Mouse (Mus musculus) forebrain, embryonic 13.5 days (tissue): ENCODE results near the gene Coa3. TPM values are rescaled to one million over a fixed set of nuclear protein-coding genes. Genes with fewer than 3 reads are reported as not detected.
"Not testable (repeated sequence)": the region's sequence is repeated elsewhere in the genome, so short reads cannot be mapped to it uniquely, and the experiment has no call there.

Experiments
- ATAC-seq: fragments of 200-750 bp; cut with Nextera tagmentation; 2 replicates; pipeline ENCODE4 v1.8.0; 2017
- H3K27ac ChIP-seq: fragments of 300-500 bp; sonication (generic); 2 replicates; pipeline ENCODE4 v1.5.1; 2015; ENCODE audit warnings: inconsistent platforms, mild to moderate bottlenecking, moderate library complexity
- H3K27me3 ChIP-seq: fragments of 300-500 bp; sonication (generic); 2 replicates; pipeline ENCODE4 v1.6.1; 2015; ENCODE audit warnings: mild to moderate bottlenecking, inconsistent platforms
- H3K36me3 ChIP-seq: fragments of 300-500 bp; sonication (generic); 2 replicates; pipeline ENCODE4 v1.6.1; 2015; ENCODE audit warnings: mild to moderate bottlenecking, inconsistent platforms; ENCODE audit not compliant: poor library complexity, severe bottlenecking
- H3K4me1 ChIP-seq: fragments of 300-500 bp; sonication (generic); 2 replicates; pipeline ENCODE4 v1.6.1; 2015; ENCODE audit warnings: inconsistent platforms
- H3K4me2 ChIP-seq: fragments of 300-500 bp; sonication (generic); 2 replicates; pipeline ENCODE4 v1.6.1; 2015; ENCODE audit warnings: inconsistent platforms, mild to moderate bottlenecking, moderate library complexity
- H3K4me3 ChIP-seq: fragments of 300-500 bp; sonication (generic); 2 replicates; pipeline ENCODE4 v1.5.1; 2015; ENCODE audit warnings: mild to moderate bottlenecking, inconsistent platforms
- H3K9ac ChIP-seq: fragments of 300-500 bp; sonication (generic); 2 replicates; pipeline ENCODE4 v1.6.1; 2015; ENCODE audit warnings: mild to moderate bottlenecking, inconsistent platforms
- H3K9me3 ChIP-seq: fragments of 300-500 bp; sonication (generic); replicated peaks from 2 replicates; pipeline ENCODE4 v1.6.1; 2016; ENCODE audit warnings: inconsistent platforms
- WGBS: fragments of 180-500 bp; shearing (Covaris S2); methylation state at CpG from one replicate; pipeline ENCODE4 v1.1.7; 2015; 5-methylcytosine and 5-hydroxymethylcytosine counted together
- polyA plus RNA-seq: library from polyadenylated mRNA; unstranded; fragments of >200 nt; fragmentation: Nextera tagmentation; extraction: Ambion mirVana; gene quantifications from 2 replicates; pipeline ENCODE4 v1.2.1, GENCODE M21; 2015

The Coa3 gene
- 190 and 203 TPM in 2 replicates for polyA plus RNA-seq

DNA sequence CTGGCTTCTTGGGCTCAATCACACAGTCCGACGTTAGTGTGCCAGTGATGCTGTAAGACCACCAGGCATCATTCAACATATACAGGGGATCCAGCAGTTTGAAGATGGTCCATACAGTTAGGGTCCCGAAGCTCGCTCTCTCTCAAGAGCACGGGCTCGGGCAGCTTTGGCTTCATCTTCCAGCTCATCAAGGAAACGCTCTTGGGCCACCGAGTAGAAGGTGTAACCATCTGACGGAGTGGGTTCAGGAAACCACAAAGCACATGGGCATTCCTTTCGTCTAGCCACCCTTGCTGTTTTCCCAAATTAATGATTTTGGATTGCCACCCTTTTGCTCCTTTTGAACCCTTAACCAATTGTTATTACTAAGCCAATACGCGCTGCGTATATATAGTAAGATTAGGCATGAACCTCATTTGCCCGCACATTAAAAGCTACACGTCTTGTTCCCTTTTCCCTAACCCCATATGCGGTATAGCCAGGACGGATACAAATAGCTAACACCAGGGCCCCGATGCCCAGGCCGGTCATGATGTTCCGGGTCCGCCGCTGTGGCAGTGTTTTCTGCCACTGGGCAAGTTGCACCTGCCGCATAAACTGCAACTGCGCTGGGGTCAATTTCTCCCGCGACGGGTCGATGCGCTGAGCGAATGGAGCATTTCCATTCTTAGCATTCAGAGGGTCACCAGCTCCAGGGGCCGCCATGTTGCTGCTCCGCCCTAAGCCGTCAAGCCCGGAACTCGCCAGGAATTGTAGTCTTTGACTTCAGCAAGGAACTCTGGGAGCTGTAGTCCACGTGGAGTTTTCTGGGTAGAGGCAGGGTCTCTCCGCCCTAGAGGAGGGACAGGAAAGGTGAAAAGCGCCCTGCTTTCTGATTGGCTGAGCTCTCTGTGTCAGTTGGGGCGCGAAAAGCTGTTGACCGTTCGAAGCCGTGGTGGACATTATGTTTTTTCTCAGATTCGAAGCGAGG, at the start of gene Coa3, which contains the start of gene Cntd1:
Gene Coa3 (minus strand): TSS at position 892 of the 970 bp plus-strand sequence.
Gene Cntd1 (plus strand): TSS at position 790 of the 970 bp plus-strand sequence.
- 10% methylated on average over 45 of the region's 45 CpGs for WGBS
- Histone ChIP-seq H3K4me3 (peak within 1 kb of the TSS; percentile 75), H3K27ac (no peak within 1 kb of the TSS; the same call in 1 of the 2 replicates), H3K9ac (peak within 1 kb of the TSS; percentile 83), H3K4me2 (peak within 1 kb of the TSS; percentile 92), H3K9me3 (no peaks in the 10 kb centered on the region), H3K27me3 (peaks cover 13% of the 10 kb centered on the region), H3K36me3 (no peaks in the 10 kb centered on the region), H3K4me1 (peaks cover 34% of the 10 kb centered on the region)
- ATAC-seq: peak; percentile 98

- Histone ChIP-seq H3K4me3 (no peak overlapping the region), H3K27me3 (no peaks in the 10 kb centered on the region), H3K27ac (no peak overlapping the region), H3K9me3 (no peaks in the 10 kb centered on the region), H3K9ac (no peak overlapping the region), H3K4me1 (no peaks in the 10 kb centered on the region), H3K36me3 (peaks cover 43% of the 10 kb centered on the region), H3K4me2 (no peak overlapping the region)
- 64% methylated on average over 3 of the region's 3 CpGs for WGBS
- ATAC-seq: no peak
Measured at GRCm38 (mm10) chr11:101327311-101327710, 48.4 kb upstream of the Coa3 start.

GRCm38 (mm10) chr11:101326147-101326546, 47.2 kb upstream of the Coa3 start:
- H3K9ac ChIP-seq: no peak overlapping the region
- H3K27me3 ChIP-seq: no peaks in the 10 kb centered on the region
- no peak overlapping the region for H3K27ac ChIP-seq
- H3K9me3 ChIP-seq: no peaks in the 10 kb centered on the region
- no peak overlapping the region for H3K4me2 ChIP-seq
- no peaks in the 10 kb centered on the region for H3K4me1 ChIP-seq
- WGBS: 86% methylated on average over 11 of the region's 11 CpGs
- no peak for ATAC-seq
- no peak overlapping the region for H3K4me3 ChIP-seq
- H3K36me3 ChIP-seq: peaks cover 55% of the 10 kb centered on the region

DNA sequence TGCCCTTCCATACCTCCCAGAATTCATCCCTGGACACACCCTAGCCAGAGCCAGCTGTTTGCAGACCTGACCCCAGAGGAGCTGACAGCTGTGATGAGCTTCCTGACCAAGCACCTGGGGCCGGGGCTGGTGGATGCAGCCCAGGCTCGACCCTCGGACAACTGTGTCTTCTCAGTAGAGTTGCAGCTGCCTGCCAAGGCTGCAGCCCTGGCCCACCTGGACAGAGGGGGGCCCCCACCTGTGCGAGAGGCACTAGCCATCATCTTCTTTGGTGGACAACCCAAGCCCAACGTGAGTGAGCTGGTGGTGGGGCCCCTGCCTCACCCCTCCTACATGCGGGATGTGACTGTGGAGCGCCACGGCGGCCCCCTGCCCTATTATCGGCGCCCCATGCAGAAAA, 46.3 kb upstream of the Coa3 start:
- WGBS: 93% methylated on average over 11 of the region's 11 CpGs
- H3K36me3 ChIP-seq: peaks cover 64% of the 10 kb centered on the region
- not testable (repeated sequence) for H3K4me2 ChIP-seq, H3K9me3 ChIP-seq, H3K4me3 ChIP-seq, ATAC-seq, H3K27ac ChIP-seq, H3K27me3 ChIP-seq, H3K4me1 ChIP-seq, H3K9ac ChIP-seq

DNA sequence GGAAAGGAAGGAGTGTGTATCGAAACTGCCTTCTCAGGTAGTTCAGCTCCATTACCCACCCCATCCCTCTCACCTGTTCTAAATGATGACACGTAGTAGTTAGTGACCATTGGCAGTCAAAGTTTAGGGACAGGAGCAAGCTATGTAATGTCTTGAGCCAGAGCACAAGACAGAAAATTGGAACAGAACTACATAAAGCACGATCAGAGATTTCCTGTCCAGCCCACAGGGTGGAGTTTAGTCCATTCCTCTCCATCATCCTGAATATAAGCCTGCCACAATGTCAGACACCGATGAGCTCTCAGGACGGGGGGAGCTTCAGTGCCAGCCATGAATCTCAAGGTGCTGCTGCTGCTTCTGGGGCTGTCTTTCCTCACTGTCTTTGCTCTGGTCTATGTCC, 45.8 kb upstream of the Coa3 start, which contains the start of gene Aoc2:
Gene Aoc2 (plus strand): TSS at position 301 of the 400 bp plus-strand sequence.
- WGBS: 94% methylated on average over 5 of the region's 5 CpGs
- Histone ChIP-seq H3K27me3 (no peaks in the 10 kb centered on the region), H3K4me3 (no peak within 1 kb of the TSS), H3K4me2 (no peak within 1 kb of the TSS), H3K9me3 (no peaks in the 10 kb centered on the region), H3K36me3 (peaks cover 69% of the 10 kb centered on the region), H3K27ac (no peak within 1 kb of the TSS), H3K9ac (no peak within 1 kb of the TSS), H3K4me1 (no peaks in the 10 kb centered on the region)
- no peak for ATAC-seq

DNA sequence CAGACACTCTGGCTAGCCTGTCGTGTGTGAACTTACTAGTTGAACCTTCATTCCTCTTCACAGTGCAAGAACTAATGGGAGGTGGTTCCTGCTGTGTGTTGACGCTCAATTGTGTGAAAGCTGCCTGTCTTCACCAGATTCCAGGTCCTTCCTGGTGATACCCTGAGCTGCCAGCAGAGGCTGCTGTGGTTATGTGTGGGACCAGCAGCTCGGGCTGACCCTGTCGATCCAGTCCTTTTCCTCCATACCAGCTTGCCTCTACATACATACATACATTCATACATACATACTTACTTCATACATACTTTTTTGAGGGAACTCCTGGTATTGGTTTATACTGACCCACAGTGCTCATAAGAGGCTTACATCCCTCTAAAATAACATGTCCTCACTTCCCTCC, 44.7 kb upstream of the Coa3 start:
- Histone ChIP-seq H3K27me3 (no peaks in the 10 kb centered on the region), H3K4me1 (no peaks in the 10 kb centered on the region), H3K4me2 (no peak overlapping the region), H3K9ac (no peak overlapping the region), H3K4me3 (no peak overlapping the region), H3K36me3 (peaks cover 80% of the 10 kb centered on the region), H3K27ac (no peak overlapping the region), H3K9me3 (no peaks in the 10 kb centered on the region)
- 7% methylated on average over 4 of the region's 4 CpGs for WGBS
- ATAC-seq: peak; percentile 30; the same call in 1 of the 2 replicates

GRCm38 (mm10) chr11:101316501-101316917, 37.6 kb upstream of the Coa3 start:
- no peak; the same call in 1 of the 2 replicates for ATAC-seq
- peaks cover 36% of the 10 kb centered on the region for H3K36me3 ChIP-seq
- peak overlapping the region; percentile 97 for H3K9ac ChIP-seq
- peaks cover 17% of the 10 kb centered on the region for H3K4me1 ChIP-seq
- H3K27ac ChIP-seq: peak overlapping the region; percentile 44; the same call in 1 of the 2 replicates
- no peaks in the 10 kb centered on the region for H3K27me3 ChIP-seq
- WGBS: 1% methylated on average over 17 of the region's 17 CpGs
- peak overlapping the region; percentile 99 for H3K4me2 ChIP-seq
- H3K4me3 ChIP-seq: peak overlapping the region; percentile 98
- no peaks in the 10 kb centered on the region for H3K9me3 ChIP-seq

DNA sequence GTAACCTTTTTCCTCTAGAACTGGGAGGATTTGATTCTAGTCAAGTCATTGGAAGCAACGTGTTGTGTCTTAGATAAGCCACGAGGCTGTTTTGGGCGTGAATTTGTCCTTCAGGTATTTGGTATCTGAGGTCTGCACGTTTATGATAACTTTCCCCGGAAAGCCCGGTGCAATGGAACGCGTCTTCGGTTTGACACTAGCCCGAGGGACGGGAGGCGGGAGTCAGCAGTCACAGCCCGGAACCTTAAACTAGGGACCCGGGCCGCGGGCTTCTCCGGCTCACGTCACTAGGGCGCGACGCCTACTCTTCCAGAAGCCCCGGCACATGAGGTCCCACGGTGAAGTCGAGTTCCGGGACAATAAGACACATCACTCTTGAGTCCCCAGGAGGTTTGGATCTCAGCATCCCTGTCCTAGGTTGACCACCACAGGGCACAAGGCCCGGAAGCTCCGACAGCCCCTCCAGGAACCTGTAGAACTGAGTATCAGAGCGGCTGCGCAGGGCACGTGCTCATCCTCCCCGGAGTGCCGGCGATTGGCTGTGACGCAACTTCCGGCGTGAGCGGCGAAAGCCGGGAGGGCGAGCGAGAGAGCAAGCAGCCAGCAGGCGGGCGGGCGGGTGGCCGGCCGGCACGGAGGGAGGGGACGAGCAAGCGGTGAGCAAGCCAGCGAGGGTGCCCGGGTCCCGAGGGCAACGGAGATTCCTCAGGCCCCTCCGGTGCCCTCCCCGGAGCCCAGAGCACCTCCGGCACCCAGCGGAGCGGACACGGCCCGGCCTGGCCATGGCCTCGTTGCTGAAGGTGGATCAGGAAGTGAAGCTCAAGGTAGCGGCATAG, 37.0 kb upstream of the Coa3 start, which contains the start of gene Psme3:
Gene Psme3 (plus strand): TSS at position 549 of the 836 bp plus-strand sequence.
- no peaks in the 10 kb centered on the region for H3K27me3 ChIP-seq
- no peaks in the 10 kb centered on the region for H3K9me3 ChIP-seq
- under 1% methylated on average over 61 of the region's 62 CpGs for WGBS
- peak within 1 kb of the TSS; percentile 99 for H3K4me2 ChIP-seq
- H3K27ac ChIP-seq: peak within 1 kb of the TSS; percentile 44
- peak; percentile 93 for ATAC-seq
- H3K4me1 ChIP-seq: peaks cover 17% of the 10 kb centered on the region
- H3K9ac ChIP-seq: peak within 1 kb of the TSS; percentile 97
- peak within 1 kb of the TSS; percentile 98 for H3K4me3 ChIP-seq
- peaks cover 30% of the 10 kb centered on the region for H3K36me3 ChIP-seq

DNA sequence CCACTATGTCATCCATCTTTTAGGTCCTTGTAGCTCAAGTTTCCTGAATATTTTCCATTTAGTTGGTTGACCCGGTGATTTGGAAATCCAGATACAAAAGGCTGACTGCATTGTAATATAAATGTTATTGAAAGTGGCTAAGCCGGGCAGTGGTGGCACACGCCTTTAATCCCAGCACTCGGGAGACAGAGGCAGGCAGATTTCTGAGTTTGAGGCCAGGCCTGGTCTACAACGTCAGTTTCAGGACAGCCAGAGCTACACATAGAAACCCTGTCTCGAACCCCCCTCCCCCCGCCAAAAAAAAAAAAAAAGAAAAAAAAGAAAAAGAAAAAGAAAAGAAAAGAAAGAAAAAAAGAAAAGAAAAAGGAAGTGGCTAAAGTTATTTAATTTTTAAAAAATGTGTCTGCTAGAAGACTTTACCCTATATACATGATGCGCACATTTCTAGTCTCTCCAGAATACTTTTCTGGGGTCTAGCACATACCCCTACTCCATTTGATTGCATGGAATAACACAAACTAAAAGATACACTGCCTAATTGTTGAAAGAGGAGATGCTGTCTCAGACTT, 36.3 kb upstream of the Coa3 start:
- Histone ChIP-seq H3K4me3 (peak overlapping the region; percentile 98), H3K4me2 (peak overlapping the region; percentile 99), H3K36me3 (peaks cover 22% of the 10 kb centered on the region), H3K9me3 (no peaks in the 10 kb centered on the region), H3K27me3 (no peaks in the 10 kb centered on the region), H3K9ac (peak overlapping the region; percentile 97), H3K27ac (no peak overlapping the region), H3K4me1 (peaks cover 17% of the 10 kb centered on the region)
- ATAC-seq: 0 out of 2 replicates have a peak, but pooled peaks have one; percentile 17
- WGBS: 85% methylated on average over 8 of the region's 8 CpGs

- no peak for ATAC-seq
- Histone ChIP-seq H3K4me1 (peaks cover 17% of the 10 kb centered on the region), H3K4me3 (no peak overlapping the region), H3K27ac (no peak overlapping the region), H3K4me2 (no peak overlapping the region), H3K36me3 (peaks cover 16% of the 10 kb centered on the region), H3K27me3 (no peaks in the 10 kb centered on the region), H3K9me3 (no peaks in the 10 kb centered on the region), H3K9ac (no peak overlapping the region)
- 94% methylated on average over 1 of the region's 1 CpGs for WGBS
Measured at GRCm38 (mm10) chr11:101314567-101314966, 35.7 kb upstream of the Coa3 start.

- Histone ChIP-seq H3K4me2 (no peak overlapping the region), H3K27ac (no peak overlapping the region), H3K4me1 (peaks cover 6% of the 10 kb centered on the region), H3K4me3 (no peak overlapping the region), H3K36me3 (no peaks in the 10 kb centered on the region), H3K27me3 (no peaks in the 10 kb centered on the region), H3K9ac (no peak overlapping the region), H3K9me3 (no peaks in the 10 kb centered on the region)
- WGBS: 79% methylated on average over 3 of the region's 3 CpGs
- ATAC-seq: no peak
Measured at GRCm38 (mm10) chr11:101312150-101312549, 33.2 kb upstream of the Coa3 start.
